Mouse (Mus musculus) kidney, embryonic 16.5 days (tissue): ENCODE data around the gene Tnfaip8l3. TPM values are rescaled to one million over a fixed set of nuclear protein-coding genes. Genes with fewer than 3 reads are reported as not detected.

Experiments
- ATAC-seq: fragments of 200-750 bp; cut with Nextera tagmentation; 2 replicates; pipeline ENCODE4 v1.8.0; 2017; ENCODE audit warnings: moderate TSS enrichment; ENCODE audit not compliant: low FRiP score, low TSS enrichment
- H3K27ac ChIP-seq: fragments of 300-500 bp; sonication (generic); 2 replicates; pipeline ENCODE4 v1.5.1; 2014; ENCODE audit warnings: low read length
- H3K27me3 ChIP-seq: fragments of 300-500 bp; sonication (generic); 2 replicates; pipeline ENCODE4 v1.6.1; 2014; ENCODE audit warnings: low read length, control low read depth, mixed read lengths; ENCODE audit not compliant: insufficient read depth
- H3K36me3 ChIP-seq: fragments of 300-500 bp; sonication (generic); 2 replicates; pipeline ENCODE4 v1.6.1; 2014; ENCODE audit warnings: low read length, control low read depth, mixed read lengths; ENCODE audit not compliant: insufficient read depth
- H3K4me1 ChIP-seq: fragments of 300-500 bp; sonication (generic); 2 replicates; pipeline ENCODE4 v1.6.1; 2014; ENCODE audit warnings: low read length, control low read depth, mixed read lengths; ENCODE audit not compliant: insufficient read depth
- H3K4me2 ChIP-seq: fragments of 300-500 bp; sonication (generic); replicated peaks from 2 replicates; pipeline ENCODE4 v1.6.1; 2014; ENCODE audit warnings: low read depth, low read length
- H3K4me3 ChIP-seq: fragments of 300-500 bp; sonication (generic); 2 replicates; pipeline ENCODE4 v1.5.1; 2014; ENCODE audit warnings: mild to moderate bottlenecking, low read length
- H3K9ac ChIP-seq: fragments of 300-500 bp; sonication (generic); replicated peaks from 2 replicates; pipeline ENCODE4 v1.6.1; 2014; ENCODE audit warnings: low read length
- H3K9me3 ChIP-seq: fragments of 300-500 bp; sonication (generic); 2 replicates; pipeline ENCODE4 v1.6.1; 2016; ENCODE audit warnings: low read length, control low read depth
- WGBS: fragments of 180-500 bp; shearing (Covaris S2); extraction: QIAGEN DNeasy Blood & Tissue Kit; methylation state at CpG from one replicate; pipeline ENCODE4 v1.1.7; 2014; 5-methylcytosine and 5-hydroxymethylcytosine counted together
- polyA plus RNA-seq: library from polyadenylated mRNA; unstranded; fragments of >200 nt; fragmentation: Nextera tagmentation; extraction: Ambion mirVana; gene quantifications from 2 replicates; pipeline ENCODE4 v1.2.1, GENCODE M21; 2015

The Tnfaip8l3 gene
- polyA plus RNA-seq = 0.41 and 0.54 TPM in 2 replicates

GRCm38 (mm10) chr9:54068032-54068649 is at the start of gene Tnfaip8l3:
Gene Tnfaip8l3 (minus strand): TSS chr9:54068388.
- H3K27ac ChIP-seq = no peak within 1 kb of the TSS
- peak within 1 kb of the TSS; percentile 57 for H3K4me3 ChIP-seq
- WGBS = under 1% methylated on average over 30 of the region's 35 CpGs
- H3K36me3 ChIP-seq = no peaks in the 10 kb centered on the region
- H3K4me2 ChIP-seq = peak within 1 kb of the TSS; percentile 93
- ATAC-seq = peak; percentile 94
- H3K27me3 ChIP-seq = peaks cover 20% of the 10 kb centered on the region
- peaks cover 4% of the 10 kb centered on the region; the same call in 1 of the 2 replicates for H3K4me1 ChIP-seq
- H3K9me3 ChIP-seq = no peaks in the 10 kb centered on the region
- H3K9ac ChIP-seq = peak within 1 kb of the TSS; percentile 67

DNA sequence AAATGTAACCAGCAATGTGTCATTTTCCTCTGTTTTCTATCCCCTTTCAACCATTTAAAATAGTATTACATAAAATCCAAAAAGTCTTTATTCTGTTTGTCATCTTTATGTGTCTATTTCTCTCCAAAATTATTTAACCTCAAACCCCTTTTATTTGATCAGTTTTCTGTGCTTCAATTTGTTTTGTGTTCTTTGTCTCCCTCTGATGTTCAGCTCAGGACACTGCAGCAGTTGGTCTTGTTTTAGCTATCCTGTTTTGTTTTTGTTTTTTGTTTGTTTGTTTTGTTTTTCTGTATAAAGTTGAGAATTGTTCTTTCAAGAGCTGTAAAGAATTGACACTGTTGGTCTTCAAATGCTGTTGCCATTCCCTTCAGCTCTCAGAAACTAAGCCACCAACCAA is 44.5 kb upstream of the Tnfaip8l3 start:
- H3K4me3 ChIP-seq = no peak overlapping the region
- no peak for ATAC-seq
- H3K36me3 ChIP-seq = no peaks in the 10 kb centered on the region
- no peak overlapping the region for H3K4me2 ChIP-seq
- H3K27ac ChIP-seq = no peak overlapping the region
- H3K27me3 ChIP-seq = no peaks in the 10 kb centered on the region
- H3K9ac ChIP-seq = no peak overlapping the region
- H3K4me1 ChIP-seq = no peaks in the 10 kb centered on the region
- H3K9me3 ChIP-seq = peaks cover 7% of the 10 kb centered on the region

GRCm38 (mm10) chr9:54098636-54099035 is 30.4 kb upstream of the Tnfaip8l3 start:
- H3K27ac ChIP-seq = no peak overlapping the region
- H3K4me1 ChIP-seq = no peaks in the 10 kb centered on the region
- H3K4me3 ChIP-seq = no peak overlapping the region
- no peak for ATAC-seq
- H3K9me3 ChIP-seq = no peaks in the 10 kb centered on the region
- no peaks in the 10 kb centered on the region for H3K27me3 ChIP-seq
- no peaks in the 10 kb centered on the region for H3K36me3 ChIP-seq
- no peak overlapping the region for H3K4me2 ChIP-seq
- H3K9ac ChIP-seq = no peak overlapping the region

DNA sequence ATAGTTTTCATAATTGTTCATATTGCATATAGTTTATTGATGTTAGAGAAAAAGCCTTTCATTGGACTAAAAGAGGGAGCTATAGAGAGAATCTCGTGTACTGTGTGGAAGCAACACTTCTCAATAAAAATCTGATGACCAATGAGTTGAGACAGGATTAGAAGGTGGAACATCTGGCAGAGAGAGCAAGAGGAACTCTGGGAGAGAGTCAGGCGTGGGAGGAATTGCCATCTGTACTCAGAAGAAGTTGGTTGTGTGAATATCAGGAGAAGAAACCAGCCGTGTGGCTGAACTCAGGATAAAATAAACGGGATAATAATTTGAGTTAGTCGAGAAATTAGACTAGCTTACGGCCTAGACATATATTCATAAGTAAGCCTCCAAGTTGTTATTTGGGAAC is 28.9 kb upstream of the Tnfaip8l3 start:
- Histone ChIP-seq H3K27ac (no peak overlapping the region), H3K36me3 (no peaks in the 10 kb centered on the region), H3K4me2 (no peak overlapping the region), H3K4me3 (no peak overlapping the region), H3K9me3 (no peaks in the 10 kb centered on the region), H3K4me1 (no peaks in the 10 kb centered on the region), H3K27me3 (no peaks in the 10 kb centered on the region), H3K9ac (no peak overlapping the region)
- ATAC-seq = no peak
- 81% methylated on average over 6 of the region's 6 CpGs for WGBS

GRCm38 (mm10) chr9:54084245-54084644 is 16.1 kb upstream of the Tnfaip8l3 start:
- H3K9me3 ChIP-seq = no peaks in the 10 kb centered on the region
- no peak for ATAC-seq
- no peak overlapping the region for H3K4me2 ChIP-seq
- no peaks in the 10 kb centered on the region for H3K27me3 ChIP-seq
- H3K4me1 ChIP-seq = no peaks in the 10 kb centered on the region
- H3K27ac ChIP-seq = no peak overlapping the region
- WGBS = 71% methylated on average over 3 of the region's 3 CpGs
- no peak overlapping the region for H3K9ac ChIP-seq
- no peak overlapping the region for H3K4me3 ChIP-seq
- no peaks in the 10 kb centered on the region for H3K36me3 ChIP-seq

DNA sequence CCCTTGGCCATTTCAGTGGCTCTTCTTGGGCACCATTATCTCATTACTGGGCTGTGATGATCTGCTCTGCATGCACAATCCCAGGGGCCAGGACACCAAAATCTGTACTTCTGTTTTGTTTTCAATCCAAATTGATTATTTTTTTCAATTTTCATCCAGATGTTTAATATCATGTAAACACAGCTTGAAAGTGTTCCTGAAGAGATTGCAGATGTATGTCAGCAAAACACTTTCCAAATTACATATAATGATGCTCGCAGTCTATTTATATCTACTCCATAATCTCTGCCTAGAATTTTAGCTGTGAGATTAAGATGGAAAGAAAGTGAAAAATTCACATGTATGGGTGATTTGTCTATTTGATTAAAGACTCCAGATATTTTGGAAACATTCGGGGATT is 9.6 kb upstream of the Tnfaip8l3 start:
- WGBS = 86% methylated on average over 2 of the region's 2 CpGs
- no peak for ATAC-seq
- no peaks in the 10 kb centered on the region for H3K9me3 ChIP-seq

GRCm38 (mm10) chr9:54074901-54075300 is 6.7 kb upstream of the Tnfaip8l3 start:
- no peak for ATAC-seq
- no peak overlapping the region for H3K4me3 ChIP-seq
- no peaks in the 10 kb centered on the region for H3K9me3 ChIP-seq
- no peak overlapping the region for H3K27ac ChIP-seq
- no peaks in the 10 kb centered on the region for H3K36me3 ChIP-seq
- H3K9ac ChIP-seq = no peak overlapping the region
- no peaks in the 10 kb centered on the region for H3K27me3 ChIP-seq
- no peaks in the 10 kb centered on the region for H3K4me1 ChIP-seq
- no peak overlapping the region for H3K4me2 ChIP-seq
- WGBS = 51% methylated on average over 3 of the region's 3 CpGs

More for the DNA sequence above, 9.6 kb upstream of the Tnfaip8l3 start:
- H3K4me2 ChIP-seq = no peak overlapping the region
- H3K36me3 ChIP-seq = no peaks in the 10 kb centered on the region
- H3K4me1 ChIP-seq = no peaks in the 10 kb centered on the region
- H3K4me3 ChIP-seq = no peak overlapping the region
- no peak overlapping the region for H3K9ac ChIP-seq
- no peak overlapping the region for H3K27ac ChIP-seq
- H3K27me3 ChIP-seq = no peaks in the 10 kb centered on the region

GRCm38 (mm10) chr9:54073688-54074087 is 5.5 kb upstream of the Tnfaip8l3 start:
- H3K4me2 ChIP-seq = no peak overlapping the region
- no peak overlapping the region for H3K27ac ChIP-seq
- no peak overlapping the region for H3K4me3 ChIP-seq
- peaks cover under 1% of the 10 kb centered on the region; the same call in 1 of the 2 replicates for H3K4me1 ChIP-seq
- WGBS = 77% methylated on average over 4 of the region's 4 CpGs
- no peaks in the 10 kb centered on the region for H3K9me3 ChIP-seq
- no peaks in the 10 kb centered on the region for H3K36me3 ChIP-seq
- no peak overlapping the region for H3K9ac ChIP-seq
- no peak for ATAC-seq
- no peaks in the 10 kb centered on the region for H3K27me3 ChIP-seq

DNA sequence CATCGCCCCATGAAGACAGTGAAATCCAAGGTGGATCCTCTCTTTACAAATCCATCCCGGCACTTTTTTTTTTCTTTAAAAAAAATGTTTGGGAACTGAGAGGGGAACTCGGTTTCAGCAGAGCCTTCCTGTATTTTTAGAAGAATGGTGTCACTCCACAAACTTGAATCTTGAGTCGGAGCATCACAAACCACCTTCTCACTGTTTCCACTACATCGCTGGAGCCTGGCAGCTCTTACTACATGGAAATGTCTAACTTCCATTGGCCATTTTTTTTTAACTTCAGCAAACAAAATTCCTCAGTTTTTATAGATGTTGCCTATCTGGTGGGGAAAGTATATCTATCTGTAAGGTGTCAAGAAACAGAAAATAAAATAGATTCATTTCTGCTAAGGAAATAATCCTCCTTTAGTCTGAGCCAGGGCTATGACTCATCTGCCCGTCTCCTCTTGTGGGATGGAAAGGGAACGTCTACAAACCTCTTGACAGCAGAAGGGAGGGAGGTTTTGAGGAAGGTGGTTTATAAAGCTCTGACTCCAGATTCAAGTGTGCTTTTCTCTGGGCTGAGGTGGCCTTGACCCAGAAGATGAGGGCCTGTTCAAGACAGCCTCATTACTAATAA is 3.4 kb upstream of the Tnfaip8l3 start:
- peaks cover 19% of the 10 kb centered on the region for H3K27me3 ChIP-seq
- H3K27ac ChIP-seq = no peak overlapping the region
- no peaks in the 10 kb centered on the region for H3K9me3 ChIP-seq
- H3K4me2 ChIP-seq = no peak overlapping the region
- no peak overlapping the region for H3K4me3 ChIP-seq
- 72% methylated on average over 7 of the region's 7 CpGs for WGBS
- H3K36me3 ChIP-seq = no peaks in the 10 kb centered on the region
- ATAC-seq = no peak
- no peak overlapping the region for H3K9ac ChIP-seq
- peaks cover 4% of the 10 kb centered on the region; the same call in 1 of the 2 replicates for H3K4me1 ChIP-seq

DNA sequence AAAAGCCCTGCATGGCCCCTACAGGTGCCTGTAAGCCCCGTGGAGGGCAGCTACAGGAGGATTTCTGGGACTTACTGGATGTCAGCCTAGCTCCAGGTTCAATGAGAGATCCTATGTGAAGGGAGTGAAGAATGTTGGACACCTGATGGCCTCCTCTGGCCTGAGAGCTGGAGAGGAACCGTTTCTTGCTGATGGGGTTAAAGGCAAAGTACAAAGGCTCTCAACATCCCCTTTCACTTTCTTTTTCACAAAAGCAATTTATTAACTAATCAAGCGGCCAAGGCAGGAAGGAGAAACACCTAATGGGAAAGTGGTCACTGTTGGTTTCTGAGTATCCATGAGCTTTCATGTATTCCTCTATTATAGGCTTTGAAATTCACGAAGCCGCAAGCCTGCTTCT is 1.0 kb upstream of the Tnfaip8l3 start:
- peaks cover 4% of the 10 kb centered on the region; the same call in 1 of the 2 replicates for H3K4me1 ChIP-seq
- no peaks in the 10 kb centered on the region for H3K36me3 ChIP-seq
- no peaks in the 10 kb centered on the region for H3K9me3 ChIP-seq
- H3K27ac ChIP-seq = no peak overlapping the region
- WGBS = 43% methylated on average over 5 of the region's 5 CpGs
- H3K27me3 ChIP-seq = peaks cover 20% of the 10 kb centered on the region
- peak overlapping the region; percentile 57 for H3K4me3 ChIP-seq
- ATAC-seq = no peak
- H3K9ac ChIP-seq = peak overlapping the region; percentile 67; the same call in 1 of the 2 replicates
- peak overlapping the region; percentile 93 for H3K4me2 ChIP-seq
